Mouse (Mus musculus): Measurements from ENCODE around the gene Ms4a14. TPM values are rescaled to one million over a fixed set of nuclear protein-coding genes. Genes with fewer than 3 reads are reported as not detected.

Ms4a14 gene
- polyA plus RNA-seq (2012; fragmentation: generic; extraction: Trizol): not detected

DNA sequence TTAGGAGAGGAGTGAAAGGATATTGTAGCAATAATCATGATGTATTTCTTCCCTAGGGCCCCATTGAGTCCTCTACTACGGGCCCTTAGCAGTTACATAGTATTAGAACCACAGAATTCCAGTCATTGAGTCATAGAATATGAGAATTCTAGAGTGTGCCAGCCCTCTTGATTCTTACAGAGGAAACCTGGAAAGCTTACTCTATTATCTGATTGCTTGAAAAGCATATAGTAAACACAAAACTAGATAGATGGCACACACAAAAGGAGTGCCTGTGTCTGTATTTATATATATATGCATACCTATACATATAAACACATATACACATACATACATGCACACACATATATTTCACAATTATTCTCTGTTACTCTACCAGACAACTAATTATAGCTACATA lies at the start of gene Ms4a14:
Gene Ms4a14, minus strand, starts transcription at position 101 of the 400 bp plus-strand sequence.
- no peak within 1 kb of the TSS for H3K4me2 ChIP-seq (ENCODE audit: low read depth)

DNA sequence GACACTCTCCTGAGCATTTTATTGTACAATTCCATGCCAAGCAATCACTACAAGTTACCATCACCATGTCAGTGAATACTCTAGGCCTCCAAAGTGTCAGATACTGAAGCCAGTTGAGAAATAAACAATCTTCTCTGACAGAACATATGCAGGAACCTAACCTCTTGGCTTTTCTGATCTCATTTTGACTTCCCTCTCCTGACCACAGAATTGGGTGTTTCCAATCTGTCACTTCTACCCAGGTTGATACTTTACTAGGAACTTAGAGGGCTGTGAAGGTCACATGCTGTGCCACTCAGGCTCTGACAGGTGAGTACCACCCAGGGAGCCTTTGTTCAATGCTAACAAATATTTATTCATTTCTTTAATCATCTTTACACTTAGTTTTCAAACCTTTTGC lies 47.7 kb upstream of the Ms4a14 start:
- TF ChIP-seq USF1 (IDR thresholded peaks at IDR 0.05; ENCODE audit: low read depth) (no peak), POLR2A (IDR thresholded peaks at IDR 0.05; ENCODE audit: insufficient read length, low read depth) (no peak), MYOD1 (IDR thresholded peaks at IDR 0.05; ENCODE audit: control insufficient read depth in 1 of 3, insufficient read length in 2 of 3, low read depth in 2 of 3) (no peak), E2F4 (IDR thresholded peaks at IDR 0.05; ENCODE audit: insufficient read depth) (no peak), REST (IDR thresholded peaks at IDR 0.05; ENCODE audit: insufficient read depth, insufficient read length) (no peak), TCF12 (IDR thresholded peaks at IDR 0.05; ENCODE audit: insufficient read depth, poor library complexity, severe bottlenecking) (no peak), SRF (IDR thresholded peaks at IDR 0.05; ENCODE audit: control insufficient read depth, insufficient read length, low read depth) (no peak), POLR2AphosphoS2 (IDR thresholded peaks at IDR 0.05; ENCODE audit: insufficient read length, low read depth) (no peak), TCF3 (IDR thresholded peaks at IDR 0.05; ENCODE audit: insufficient read length, low read depth) (no peak), MAX (IDR thresholded peaks at IDR 0.05; ENCODE audit: low read depth) (no peak), MYOG (IDR thresholded peaks at IDR 0.05; ENCODE audit: control insufficient read depth in 1 of 3, insufficient read depth in 1 of 3, insufficient read length in 2 of 3, low read depth in 2 of 3) (no peak), CEBPB (IDR thresholded peaks at IDR 0.05; ENCODE audit: insufficient read depth, poor library complexity, severe bottlenecking) (no peak)
- Histone ChIP-seq H3K4me3 (no peak overlapping the region), H3K4me2 (ENCODE audit: low read depth) (no peak overlapping the region), H3K36me3 (ENCODE audit: control insufficient read depth, insufficient read depth) (no peaks in the 10 kb centered on the region), H3ac (ENCODE audit: control insufficient read depth, insufficient read length) (no peak overlapping the region), H3K27me3 (ENCODE audit: control insufficient read depth, insufficient read depth, insufficient read length) (no peaks in the 10 kb centered on the region), H3K79me2 (ENCODE audit: control insufficient read depth, insufficient read depth) (no peaks in the 10 kb centered on the region)

More for the DNA sequence above, at the start of gene Ms4a14:
- no peaks in the 10 kb centered on the region for H3K36me3 ChIP-seq (ENCODE audit: control insufficient read depth, insufficient read depth)
- H3K27me3 ChIP-seq (ENCODE audit: control insufficient read depth, insufficient read depth, insufficient read length): no peaks in the 10 kb centered on the region
- no peaks in the 10 kb centered on the region for H3K79me2 ChIP-seq (ENCODE audit: control insufficient read depth, insufficient read depth)
- TF ChIP-seq USF1 (IDR thresholded peaks at IDR 0.05; ENCODE audit: low read depth) (no peak), TCF12 (IDR thresholded peaks at IDR 0.05; ENCODE audit: insufficient read depth, poor library complexity, severe bottlenecking) (no peak), CEBPB (IDR thresholded peaks at IDR 0.05; ENCODE audit: insufficient read depth, poor library complexity, severe bottlenecking) (no peak), E2F4 (IDR thresholded peaks at IDR 0.05; ENCODE audit: insufficient read depth) (no peak), POLR2A (IDR thresholded peaks at IDR 0.05; ENCODE audit: insufficient read length, low read depth) (no peak), SRF (IDR thresholded peaks at IDR 0.05; ENCODE audit: control insufficient read depth, insufficient read length, low read depth) (no peak), TCF3 (IDR thresholded peaks at IDR 0.05; ENCODE audit: insufficient read length, low read depth) (no peak), POLR2AphosphoS2 (IDR thresholded peaks at IDR 0.05; ENCODE audit: insufficient read length, low read depth) (no peak)
- no peak within 1 kb of the TSS for H3K4me3 ChIP-seq
- H3ac ChIP-seq (ENCODE audit: control insufficient read depth, insufficient read length): no peak within 1 kb of the TSS

DNA sequence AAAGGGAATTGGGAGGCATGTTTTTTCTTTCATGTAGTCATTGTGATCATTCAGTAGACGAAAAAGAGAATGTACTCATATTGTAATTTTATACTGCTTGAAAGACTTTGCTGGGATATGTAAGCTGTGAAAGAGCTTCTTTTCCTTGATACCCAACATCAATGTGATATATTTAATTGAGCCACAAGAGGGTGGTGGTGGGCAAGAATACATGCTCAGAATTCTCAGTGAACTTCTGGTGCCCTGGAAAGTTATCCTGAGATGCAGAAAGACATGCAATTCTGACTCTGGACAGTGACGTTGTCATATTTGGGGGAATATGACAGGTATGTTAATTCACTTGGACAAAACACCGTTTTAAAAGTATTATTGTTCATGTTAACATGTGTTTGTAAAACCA lies 45.9 kb upstream of the Ms4a14 start:
- Histone ChIP-seq H3ac (ENCODE audit: control insufficient read depth, insufficient read length) (no peak overlapping the region), H3K79me2 (ENCODE audit: control insufficient read depth, insufficient read depth) (no peaks in the 10 kb centered on the region), H3K27me3 (ENCODE audit: control insufficient read depth, insufficient read depth, insufficient read length) (no peaks in the 10 kb centered on the region), H3K4me3 (no peak overlapping the region), H3K36me3 (ENCODE audit: control insufficient read depth, insufficient read depth) (no peaks in the 10 kb centered on the region), H3K4me2 (ENCODE audit: low read depth) (no peak overlapping the region)
- TF ChIP-seq USF1 (IDR thresholded peaks at IDR 0.05; ENCODE audit: low read depth) (no peak), MYOG (IDR thresholded peaks at IDR 0.05; ENCODE audit: control insufficient read depth in 1 of 3, insufficient read depth in 1 of 3, insufficient read length in 2 of 3, low read depth in 2 of 3) (no peak), REST (IDR thresholded peaks at IDR 0.05; ENCODE audit: insufficient read depth, insufficient read length) (no peak), POLR2AphosphoS2 (IDR thresholded peaks at IDR 0.05; ENCODE audit: insufficient read length, low read depth) (no peak), TCF12 (IDR thresholded peaks at IDR 0.05; ENCODE audit: insufficient read depth, poor library complexity, severe bottlenecking) (no peak), CEBPB (IDR thresholded peaks at IDR 0.05; ENCODE audit: insufficient read depth, poor library complexity, severe bottlenecking) (no peak), E2F4 (IDR thresholded peaks at IDR 0.05; ENCODE audit: insufficient read depth) (no peak), POLR2A (IDR thresholded peaks at IDR 0.05; ENCODE audit: insufficient read length, low read depth) (no peak), SRF (IDR thresholded peaks at IDR 0.05; ENCODE audit: control insufficient read depth, insufficient read length, low read depth) (no peak)

DNA sequence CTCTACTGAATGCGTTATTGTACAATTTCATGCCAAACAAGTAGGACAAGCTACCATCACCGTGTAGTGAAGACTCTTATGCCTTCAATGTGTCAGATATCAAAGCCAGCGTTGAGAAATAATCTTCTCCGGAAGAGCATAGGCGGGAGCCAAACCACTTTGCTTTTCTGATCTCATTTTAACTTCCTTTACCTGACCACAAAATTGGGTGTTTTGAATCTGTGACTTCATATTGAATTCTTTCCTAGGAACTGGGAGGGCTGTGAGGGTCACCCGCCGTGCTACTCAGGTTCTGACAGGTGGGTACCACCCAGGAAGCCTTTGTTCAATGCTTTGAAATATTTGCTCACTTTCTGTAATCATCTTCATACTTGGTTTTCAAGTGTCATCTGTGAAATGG lies 41.5 kb upstream of the Ms4a14 start:
- H3K79me2 ChIP-seq (ENCODE audit: control insufficient read depth, insufficient read depth): no peaks in the 10 kb centered on the region
- H3K27me3 ChIP-seq (ENCODE audit: control insufficient read depth, insufficient read depth, insufficient read length): no peaks in the 10 kb centered on the region
- no peak overlapping the region for H3K4me2 ChIP-seq (ENCODE audit: low read depth)
- no peak overlapping the region for H3ac ChIP-seq (ENCODE audit: control insufficient read depth, insufficient read length)
- H3K4me3 ChIP-seq: no peak overlapping the region
- H3K36me3 ChIP-seq (ENCODE audit: control insufficient read depth, insufficient read depth): no peaks in the 10 kb centered on the region
- TF ChIP-seq CEBPB (IDR thresholded peaks at IDR 0.05; ENCODE audit: insufficient read depth, poor library complexity, severe bottlenecking) (no peak), MYOG (IDR thresholded peaks at IDR 0.05; ENCODE audit: control insufficient read depth in 1 of 3, insufficient read depth in 1 of 3, insufficient read length in 2 of 3, low read depth in 2 of 3) (no peak), E2F4 (IDR thresholded peaks at IDR 0.05; ENCODE audit: insufficient read depth) (no peak)

DNA sequence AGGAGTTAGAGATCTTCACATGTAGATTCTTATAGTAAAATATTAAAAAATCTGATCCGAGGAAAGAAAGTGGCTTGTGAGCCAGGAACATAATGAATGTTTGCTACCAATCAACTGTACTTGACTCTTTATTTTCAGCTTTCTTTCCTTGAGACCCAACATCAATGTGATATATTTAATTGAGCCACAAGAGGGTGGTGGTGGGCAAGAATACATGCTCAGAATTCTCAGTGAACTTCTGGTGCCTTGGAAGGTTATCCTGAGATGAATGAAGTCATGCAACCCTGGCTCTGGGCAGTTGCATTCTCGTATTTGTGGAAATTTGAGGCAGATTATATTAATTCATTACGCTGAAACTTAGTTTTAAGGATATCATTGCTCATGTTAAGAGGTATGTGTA lies 37.6 kb upstream of the Ms4a14 start:
- H3K4me3 ChIP-seq: no peak overlapping the region

More for the DNA sequence above, 37.6 kb upstream of the Ms4a14 start:
- no peak overlapping the region for H3ac ChIP-seq (ENCODE audit: control insufficient read depth, insufficient read length)
- H3K36me3 ChIP-seq (ENCODE audit: control insufficient read depth, insufficient read depth): no peaks in the 10 kb centered on the region
- no peaks in the 10 kb centered on the region for H3K79me2 ChIP-seq (ENCODE audit: control insufficient read depth, insufficient read depth)
- no peaks in the 10 kb centered on the region for H3K27me3 ChIP-seq (ENCODE audit: control insufficient read depth, insufficient read depth, insufficient read length)
- TF ChIP-seq MYOD1 (IDR thresholded peaks at IDR 0.05; ENCODE audit: control insufficient read depth in 1 of 3, insufficient read length in 2 of 3, low read depth in 2 of 3) (no peak), POLR2A (IDR thresholded peaks at IDR 0.05; ENCODE audit: insufficient read length, low read depth) (no peak), USF1 (IDR thresholded peaks at IDR 0.05; ENCODE audit: low read depth) (no peak), POLR2AphosphoS2 (IDR thresholded peaks at IDR 0.05; ENCODE audit: insufficient read length, low read depth) (no peak), CEBPB (IDR thresholded peaks at IDR 0.05; ENCODE audit: insufficient read depth, poor library complexity, severe bottlenecking) (no peak), MYOG (IDR thresholded peaks at IDR 0.05; ENCODE audit: control insufficient read depth in 1 of 3, insufficient read depth in 1 of 3, insufficient read length in 2 of 3, low read depth in 2 of 3) (no peak), REST (IDR thresholded peaks at IDR 0.05; ENCODE audit: insufficient read depth, insufficient read length) (no peak), E2F4 (IDR thresholded peaks at IDR 0.05; ENCODE audit: insufficient read depth) (no peak), TCF3 (IDR thresholded peaks at IDR 0.05; ENCODE audit: insufficient read length, low read depth) (no peak), SRF (IDR thresholded peaks at IDR 0.05; ENCODE audit: control insufficient read depth, insufficient read length, low read depth) (no peak), TCF12 (IDR thresholded peaks at IDR 0.05; ENCODE audit: insufficient read depth, poor library complexity, severe bottlenecking) (no peak), MAX (IDR thresholded peaks at IDR 0.05; ENCODE audit: low read depth) (no peak)
- no peak overlapping the region for H3K4me2 ChIP-seq (ENCODE audit: low read depth)

All from myocyte (in vitro differentiated cells).